Mouse (Mus musculus): ENCODE data around the gene Camsap2. TPM values are rescaled to one million over a fixed set of nuclear protein-coding genes. Genes with fewer than 3 reads are reported as not detected.

The Camsap2 gene
- total RNA-seq (2012; rRNA removed) (7.0 and 7.6 TPM in 2 replicates), polyA plus RNA-seq (2012; ENCODE audit: insufficient read depth in 1 of 2, insufficient read length in 2 of 2, low read depth in 1 of 2, low replicate concordance in 2 of 2, missing spikeins in 1 of 2) (10 to 100 TPM; 10.7 to 38.3 TPM)

DNA sequence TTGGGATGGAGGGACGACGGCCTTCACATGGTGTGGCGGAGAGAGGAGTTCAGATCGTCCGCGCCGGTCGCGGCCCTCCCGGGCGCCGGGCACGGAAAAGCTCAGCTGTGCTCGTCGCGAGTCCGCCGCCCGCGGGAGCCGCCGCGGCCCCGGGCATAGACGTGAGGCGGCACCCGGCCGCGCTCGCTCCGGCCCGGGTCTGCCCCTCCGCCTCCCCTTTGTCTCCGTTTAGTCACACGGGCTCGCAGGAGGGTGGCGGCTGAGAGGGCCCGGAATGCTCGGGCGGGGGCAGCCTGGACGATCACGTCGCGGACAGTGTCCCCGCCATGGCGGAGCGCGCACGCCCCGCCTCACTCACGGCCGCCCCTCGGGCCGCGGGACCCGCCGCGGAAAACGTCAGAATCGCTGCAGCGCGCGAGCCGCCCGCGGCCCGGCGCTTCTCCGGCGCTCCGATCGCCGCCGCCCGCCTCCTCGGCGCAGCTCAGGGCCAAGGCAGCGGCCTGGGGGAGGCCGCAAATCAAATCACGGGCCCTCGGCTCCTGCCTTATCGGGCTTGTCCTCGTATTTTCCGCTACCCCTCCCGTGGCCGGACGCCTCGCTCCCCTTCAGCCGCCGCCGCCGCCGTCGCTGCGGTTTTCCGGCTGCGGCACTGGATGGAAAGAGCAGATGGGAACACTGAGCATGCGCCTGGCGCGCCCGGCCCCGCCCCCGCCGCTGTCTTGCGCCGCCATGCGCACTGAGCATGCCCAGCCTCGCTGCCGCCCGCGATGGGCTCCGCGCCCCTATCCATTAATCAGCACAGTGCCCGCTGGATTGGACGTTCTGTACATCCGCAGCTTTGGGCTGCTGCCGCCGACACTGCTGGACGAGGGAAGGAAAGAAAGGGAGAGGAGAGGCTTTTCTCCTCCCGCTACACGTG, at the start of gene Camsap2:
Gene Camsap2, minus strand, starts transcription at position 651 of the 919 bp plus-strand sequence.
- no peaks in the 10 kb centered on the region for H3K9me3 ChIP-seq (replicated peaks; ENCODE audit: insufficient read depth, low read length)
- peak within 1 kb of the TSS; percentile 91 for H3K9ac ChIP-seq (ENCODE audit: control insufficient read depth, low read depth, low read length, poor library complexity, severe bottlenecking)
- peaks cover under 1 to 11% of the 10 kb centered on the region in 2 experiments; a peak in 3 of 4 replicates for H3K36me3 ChIP-seq (ENCODE audit: control insufficient read depth in 1 of 2, insufficient read depth in 2 of 2, low read length in 2 of 2)
- no peaks in the 10 kb centered on the region; a peak in 1 of 4 replicates for H3K27me3 ChIP-seq (ENCODE audit: control insufficient read depth in 1 of 2, insufficient read depth in 2 of 2, low read length in 2 of 2)
- H3K4me3 ChIP-seq (ENCODE audit: control insufficient read depth in 1 of 2, insufficient read depth in 1 of 2, low read depth in 2 of 2, low read length in 2 of 2), result peak within 1 kb of the TSS; percentile 81 to 84
- peaks cover 12% of the 10 kb centered on the region for H3K79me2 ChIP-seq (ENCODE audit: control insufficient read depth, insufficient read depth, low read length, poor library complexity)
- DNase-seq (ENCODE audit: low read depth, low spot score), result peak; percentile 94
- H3K4me1 ChIP-seq (ENCODE audit: control insufficient read depth in 1 of 2, insufficient read depth in 2 of 2, low read length in 2 of 2), result peaks cover 2 to 4% of the 10 kb centered on the region in 2 experiments; a peak in 2 of 4 replicates
- H3K27ac ChIP-seq (ENCODE audit: control insufficient read depth, low read depth, low read length), result peak within 1 kb of the TSS; percentile 55
- TF ChIP-seq MAZ (IDR thresholded peaks at IDR 0.05; ENCODE audit: low read depth, low read length), result peak; percentile 29; the same call in 1 of the 2 replicates
- peak; percentile 89 for TF ChIP-seq NELFE (IDR thresholded peaks at IDR 0.05; ENCODE audit: low read depth, low read length)
- no peak for TF ChIP-seq CTCF (IDR thresholded peaks at IDR 0.05 in 2 of 3, conservative IDR thresholded peaks at IDR 0.05 in 1 of 3; ENCODE audit: control insufficient read depth in 1 of 3, insufficient read depth in 1 of 3, low read depth in 2 of 3, low read length in 3 of 3, poor library complexity in 1 of 3, severe bottlenecking in 1 of 3)
- TF ChIP-seq GABPA (IDR thresholded peaks at IDR 0.05; ENCODE audit: low read depth, low read length), result no peak
- TF ChIP-seq TAL1 (IDR thresholded peaks at IDR 0.05; ENCODE audit: low read length), result no peak
- TF ChIP-seq MYC (IDR thresholded peaks at IDR 0.05; ENCODE audit: low read depth, low read length), result no peak; the same call in 1 of the 2 replicates
- no peak for TF ChIP-seq ZKSCAN1 (IDR thresholded peaks at IDR 0.05; ENCODE audit: low read depth, low read length)
- peak; percentile 89 for TF ChIP-seq MXI1 (IDR thresholded peaks at IDR 0.05; ENCODE audit: low read depth, low read length)
- no peak for TF ChIP-seq MYB (IDR thresholded peaks at IDR 0.05; ENCODE audit: low read depth, low read length)
- TF ChIP-seq ELF1 (IDR thresholded peaks at IDR 0.05; ENCODE audit: low read depth, low read length), result peak; percentile 47; the same call in 1 of the 2 replicates
- no peak; the same call in 1 of the 2 replicates for TF ChIP-seq E2F4 (IDR thresholded peaks at IDR 0.05; ENCODE audit: borderline replicate concordance, low read depth, low read length)
- TF ChIP-seq SMC3 (IDR thresholded peaks at IDR 0.05; ENCODE audit: low read depth, low read length), result no peak
- no peak; the same call in 1 of the 2 replicates for TF ChIP-seq MAFK (IDR thresholded peaks at IDR 0.05; ENCODE audit: borderline replicate concordance, low read depth, low read length)
- TF ChIP-seq BHLHE40 (IDR thresholded peaks at IDR 0.05; ENCODE audit: borderline replicate concordance, low read depth, low read length), result no peak
- no peak for TF ChIP-seq CHD2 (IDR thresholded peaks at IDR 0.05; ENCODE audit: low read length)
- TF ChIP-seq TCF12 (IDR thresholded peaks at IDR 0.05; ENCODE audit: low read depth, low read length), result peak; percentile 51; the same call in 1 of the 2 replicates
- no peak for TF ChIP-seq JUND (IDR thresholded peaks at IDR 0.05; ENCODE audit: low read depth, low read length)
- no peak for TF ChIP-seq GATA1 (IDR thresholded peaks at IDR 0.05; ENCODE audit: low read depth, low read length)
- no peak for TF ChIP-seq EP300 (IDR thresholded peaks at IDR 0.05; ENCODE audit: low read depth in 1 of 2, low read length in 2 of 2)
- peak; percentile 58 to 84; a peak in 3 of 4 replicates for TF ChIP-seq POLR2A (IDR thresholded peaks at IDR 0.05; ENCODE audit: control insufficient read depth in 1 of 2, insufficient read depth in 1 of 2, low read depth in 1 of 2, low read length in 2 of 2, poor library complexity in 1 of 2)
- no peak for TF ChIP-seq USF2 (IDR thresholded peaks at IDR 0.05; ENCODE audit: borderline replicate concordance in 1 of 2, insufficient read depth in 1 of 2, low read depth in 1 of 2, low read length in 2 of 2)
- peak; percentile 71; the same call in 1 of the 2 replicates for TF ChIP-seq UBTF (IDR thresholded peaks at IDR 0.05; ENCODE audit: borderline replicate concordance, insufficient read depth, low read depth, low read length)
- no peak for TF ChIP-seq ZC3H11A (IDR thresholded peaks at IDR 0.05; ENCODE audit: low read depth, low read length)
- peak; percentile 64; the same call in 1 of the 2 replicates for TF ChIP-seq POLR2AphosphoS2 (IDR thresholded peaks at IDR 0.05; ENCODE audit: low read length)
- no peak for TF ChIP-seq POLR2AphosphoS5 (IDR thresholded peaks at IDR 0.05; ENCODE audit: borderline replicate concordance, low read depth, low read length)
- 0 out of 2 replicates have a peak, but pooled peaks have one; percentile 71 for TF ChIP-seq MAX (IDR thresholded peaks at IDR 0.05; ENCODE audit: low read length)
- peak; percentile 82 for TF ChIP-seq RCOR1 (IDR thresholded peaks at IDR 0.05; ENCODE audit: low read depth, low read length)
- no peak; the same call in 1 of the 2 replicates for TF ChIP-seq TBP (IDR thresholded peaks at IDR 0.05; ENCODE audit: low read depth, low read length)
- TF ChIP-seq ETS1 (IDR thresholded peaks at IDR 0.05; ENCODE audit: low read depth, low read length), result peak; percentile 36; the same call in 1 of the 2 replicates
- TF ChIP-seq SIN3A (IDR thresholded peaks at IDR 0.05; ENCODE audit: low read length), result peak; percentile 66
- TF ChIP-seq ZMIZ1 (IDR thresholded peaks at IDR 0.05; ENCODE audit: low read depth, low read length), result peak; percentile 78
- no peak for TF ChIP-seq RAD21 (IDR thresholded peaks at IDR 0.05; ENCODE audit: low read depth, low read length)
- TF ChIP-seq HCFC1 (IDR thresholded peaks at IDR 0.05; ENCODE audit: low read depth, low read length), result peak; percentile 54
- no peak for TF ChIP-seq MEF2A (IDR thresholded peaks at IDR 0.05; ENCODE audit: extremely low read depth, insufficient replicate concordance, low read depth, low read length, poor library complexity, severe bottlenecking)

Measured in MEL (cell line).